Mouse (Mus musculus) embryonic facial prominence, embryonic 12.5 days (tissue): ENCODE measurements around the gene Slc51a. TPM values are rescaled to one million over a fixed set of nuclear protein-coding genes. Genes with fewer than 3 reads are reported as not detected.
"Not testable (repeated sequence)": the region's sequence is repeated elsewhere in the genome, so short reads cannot be mapped to it uniquely, and the experiment has no call there.

Experiments used
- ATAC-seq: fragments of 200-750 bp; cut with Nextera tagmentation; 2 replicates; pipeline ENCODE4 v1.8.0; 2017; ENCODE audit not compliant: insufficient number of reproducible peaks, insufficient read depth, low FRiP score, low TSS enrichment
- H3K27ac ChIP-seq: fragments of 300-500 bp; sonication (generic); 2 replicates; pipeline ENCODE4 v1.5.1; 2016; ENCODE audit warnings: mild to moderate bottlenecking
- H3K27me3 ChIP-seq: fragments of 300-500 bp; sonication (generic); 2 replicates; pipeline ENCODE4 v1.6.1; 2016; ENCODE audit warnings: mild to moderate bottlenecking, moderate library complexity
- H3K36me3 ChIP-seq: fragments of 300-500 bp; sonication (generic); 2 replicates; pipeline ENCODE4 v1.6.1; 2016; ENCODE audit warnings: mild to moderate bottlenecking
- H3K4me1 ChIP-seq: fragments of 300-500 bp; sonication (generic); 2 replicates; pipeline ENCODE4 v1.6.1; 2016
- H3K4me2 ChIP-seq: fragments of 300-500 bp; sonication (generic); replicated peaks from 2 replicates; pipeline ENCODE4 v1.6.1; 2016; ENCODE audit warnings: mild to moderate bottlenecking, moderate library complexity
- H3K4me3 ChIP-seq: fragments of 300-500 bp; sonication (generic); 2 replicates; pipeline ENCODE4 v1.5.1; 2016; ENCODE audit warnings: mild to moderate bottlenecking
- H3K9ac ChIP-seq: fragments of 300-500 bp; sonication (generic); 2 replicates; pipeline ENCODE4 v1.6.1; 2016; ENCODE audit warnings: mild to moderate bottlenecking, moderate library complexity
- H3K9me3 ChIP-seq: fragments of 300-500 bp; sonication (generic); 2 replicates; pipeline ENCODE4 v1.6.1; 2016; ENCODE audit warnings: mild to moderate bottlenecking, moderate library complexity
- WGBS: fragments of 180-500 bp; shearing (Covaris S2); methylation state at CpG from one replicate; pipeline ENCODE4 v1.1.7; 2016; 5-methylcytosine and 5-hydroxymethylcytosine counted together
- polyA plus RNA-seq: library from polyadenylated mRNA; unstranded; fragments of >200 nt; fragmentation: Nextera tagmentation; extraction: Ambion mirVana; gene quantifications from 2 replicates; pipeline ENCODE4 v1.2.1, GENCODE M21; 2016

Slc51a gene
- polyA plus RNA-seq, 1 experiment from 2014 or later, result 0.33 TPM

DNA sequence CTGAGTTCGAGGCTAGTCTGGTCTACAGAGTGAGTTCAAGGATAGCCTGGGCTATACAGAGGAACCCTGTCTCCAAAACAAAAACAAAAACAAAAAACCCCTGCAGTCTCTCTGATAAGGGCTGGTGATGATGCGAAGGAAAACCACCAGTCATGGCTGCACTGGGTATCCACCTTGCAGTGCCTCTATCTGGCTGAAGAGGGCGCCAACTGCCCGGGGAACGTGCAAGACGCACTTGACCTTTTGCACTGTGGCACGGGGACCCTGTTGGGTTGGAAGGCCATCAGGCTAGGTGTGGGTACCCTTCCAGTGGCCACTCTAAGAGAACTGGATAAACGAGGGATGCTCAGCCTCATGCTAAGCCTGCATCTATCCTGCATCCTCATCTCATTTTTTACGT is 19.7 kb upstream of the Slc51a start:
- H3K4me2 ChIP-seq, result no peak overlapping the region
- no peak for ATAC-seq
- H3K27me3 ChIP-seq, result peaks cover 4% of the 10 kb centered on the region; the same call in 1 of the 2 replicates
- H3K4me1 ChIP-seq, result peaks cover 3% of the 10 kb centered on the region; the same call in 1 of the 2 replicates
- no peak overlapping the region for H3K9ac ChIP-seq
- 20% methylated on average over 9 of the region's 9 CpGs for WGBS
- no peaks in the 10 kb centered on the region for H3K36me3 ChIP-seq
- no peak overlapping the region for H3K27ac ChIP-seq
- no peak overlapping the region for H3K4me3 ChIP-seq
- H3K9me3 ChIP-seq, result no peaks in the 10 kb centered on the region

DNA sequence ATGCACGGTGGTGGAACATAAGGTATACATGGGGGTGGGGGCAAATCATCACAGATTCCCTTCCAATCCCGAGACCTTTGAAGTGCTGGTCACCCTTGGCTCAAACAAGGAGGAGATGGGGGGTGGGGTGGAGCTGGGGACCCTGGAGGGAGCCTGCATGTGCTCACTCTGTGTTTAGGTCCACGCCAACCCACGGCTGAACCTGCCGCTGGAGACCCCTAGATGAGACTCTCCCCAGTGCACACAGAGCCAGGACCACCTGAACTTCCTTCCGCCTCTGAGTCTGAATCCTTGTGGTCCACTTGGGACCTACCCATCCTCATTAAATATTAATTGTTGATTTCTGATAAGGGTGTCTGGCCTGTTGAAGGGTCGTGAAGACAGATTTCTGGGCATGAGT is 19.2 kb upstream of the Slc51a start:
- no peak overlapping the region for H3K9ac ChIP-seq
- H3K4me1 ChIP-seq, result peaks cover 3% of the 10 kb centered on the region; the same call in 1 of the 2 replicates
- H3K36me3 ChIP-seq, result no peaks in the 10 kb centered on the region
- H3K27me3 ChIP-seq, result peaks cover 4% of the 10 kb centered on the region; the same call in 1 of the 2 replicates
- no peak overlapping the region for H3K4me2 ChIP-seq
- WGBS, result 80% methylated on average over 7 of the region's 7 CpGs
- no peak overlapping the region for H3K4me3 ChIP-seq
- no peak overlapping the region for H3K27ac ChIP-seq
- no peak for ATAC-seq
- no peaks in the 10 kb centered on the region for H3K9me3 ChIP-seq

DNA sequence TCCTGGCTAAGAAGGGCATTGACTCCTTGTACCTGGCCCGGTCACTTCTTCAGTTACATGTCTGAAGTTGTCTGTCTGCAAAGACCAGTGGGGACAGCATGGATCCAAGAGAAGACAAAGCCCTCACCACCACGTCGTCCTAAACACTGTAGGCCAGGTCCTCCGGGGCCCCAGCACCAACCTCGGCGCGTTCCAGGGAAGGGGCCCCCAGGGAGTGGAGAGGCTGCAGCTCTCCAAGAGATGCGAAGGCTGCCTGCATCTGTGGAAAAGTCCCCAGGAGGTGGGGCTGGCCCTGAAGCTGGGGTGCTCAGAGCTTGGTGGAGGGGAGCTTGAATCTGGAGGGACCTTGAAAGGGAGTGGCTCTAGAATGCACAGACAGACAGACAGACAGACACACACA is 18.6 kb upstream of the Slc51a start:
- Histone ChIP-seq H3K27me3 (peaks cover 4% of the 10 kb centered on the region; the same call in 1 of the 2 replicates), H3K4me1 (peaks cover 3% of the 10 kb centered on the region; the same call in 1 of the 2 replicates), H3K9me3 (no peaks in the 10 kb centered on the region), H3K36me3 (no peaks in the 10 kb centered on the region), H3K4me3 (no peak overlapping the region), H3K27ac (no peak overlapping the region), H3K9ac (no peak overlapping the region), H3K4me2 (no peak overlapping the region)
- 77% methylated on average over 8 of the region's 8 CpGs for WGBS
- no peak for ATAC-seq

- H3K4me3 ChIP-seq, result no peak overlapping the region
- ATAC-seq, result no peak
- no peak overlapping the region for H3K27ac ChIP-seq
- no peaks in the 10 kb centered on the region for H3K4me1 ChIP-seq
- H3K27me3 ChIP-seq, result peaks cover 4% of the 10 kb centered on the region; the same call in 1 of the 2 replicates
- WGBS, result 78% methylated on average over 6 of the region's 6 CpGs
- H3K9me3 ChIP-seq, result no peaks in the 10 kb centered on the region
- H3K36me3 ChIP-seq, result no peaks in the 10 kb centered on the region
- no peak overlapping the region for H3K4me2 ChIP-seq
- no peak overlapping the region for H3K9ac ChIP-seq
Measured at GRCm38 (mm10) chr16:32503633-32504032, 16.0 kb upstream of the Slc51a start.

DNA sequence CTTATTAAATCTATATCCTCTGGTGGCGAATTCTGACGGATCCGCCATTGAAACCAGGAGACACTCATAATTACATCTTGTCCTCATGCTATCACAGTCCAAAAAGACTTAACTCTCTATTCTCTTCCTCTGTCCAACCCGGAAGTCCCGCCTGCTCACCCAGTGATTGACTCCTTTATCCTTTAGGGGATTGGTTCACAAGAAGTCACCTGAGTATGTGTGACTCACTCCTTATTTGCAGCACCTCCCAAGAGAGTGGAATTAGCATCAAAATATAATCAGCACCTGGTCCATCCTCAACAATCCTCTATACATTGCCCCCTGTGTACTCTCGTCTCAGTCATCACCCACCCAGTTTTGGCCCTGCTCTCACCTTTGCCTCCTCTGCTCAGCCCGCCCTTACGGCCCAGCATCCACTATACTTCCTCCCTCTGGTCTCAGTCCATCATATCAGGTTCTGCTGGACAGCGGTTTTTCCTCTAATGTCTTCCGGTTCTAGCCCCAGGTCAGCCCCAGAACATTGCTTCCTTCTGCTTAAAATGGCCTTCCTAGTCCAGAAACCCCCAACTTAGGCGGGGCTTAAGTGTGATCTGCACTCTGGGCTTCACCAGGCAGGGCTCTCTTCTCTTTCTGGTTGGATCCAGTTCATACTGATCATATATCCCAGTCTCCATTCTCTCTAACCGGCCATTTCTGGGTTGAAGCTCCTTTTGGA is 15.1 kb upstream of the Slc51a start:
- Histone ChIP-seq H3K27ac (no peak overlapping the region), H3K4me3 (no peak overlapping the region), H3K36me3 (no peaks in the 10 kb centered on the region), H3K4me2 (no peak overlapping the region), H3K27me3 (peaks cover 4% of the 10 kb centered on the region; the same call in 1 of the 2 replicates), H3K9me3 (no peaks in the 10 kb centered on the region), H3K9ac (no peak overlapping the region), H3K4me1 (no peaks in the 10 kb centered on the region)
- no peak for ATAC-seq
- WGBS, result 83% methylated on average over 12 of the region's 12 CpGs

DNA sequence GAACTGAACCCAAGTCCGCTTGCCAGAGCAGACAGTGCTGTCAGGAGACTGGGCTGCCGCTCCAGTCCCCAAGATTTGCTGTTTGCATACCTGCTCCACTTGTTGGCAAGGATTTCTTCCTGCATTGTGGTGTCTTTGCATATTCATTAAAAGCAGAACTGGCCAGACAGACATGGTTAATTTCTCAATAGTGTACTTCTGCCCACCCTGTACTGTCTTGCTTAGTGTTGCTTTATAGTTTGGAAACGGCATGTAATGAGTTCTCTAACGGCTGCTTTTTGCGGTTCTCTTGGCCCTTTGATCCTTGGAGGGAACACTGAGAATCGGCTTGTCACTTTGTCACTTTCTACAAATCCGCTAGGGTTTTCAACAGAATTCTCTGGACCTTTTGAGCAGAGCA is 13.8 kb upstream of the Slc51a start:
- Histone ChIP-seq H3K4me3 (no peak overlapping the region), H3K4me2 (no peak overlapping the region), H3K9me3 (no peaks in the 10 kb centered on the region), H3K27ac (no peak overlapping the region), H3K9ac (no peak overlapping the region), H3K27me3 (peaks cover 4% of the 10 kb centered on the region; the same call in 1 of the 2 replicates), H3K36me3 (no peaks in the 10 kb centered on the region), H3K4me1 (no peaks in the 10 kb centered on the region)
- ATAC-seq, result no peak
- WGBS, result 74% methylated on average over 7 of the region's 7 CpGs

DNA sequence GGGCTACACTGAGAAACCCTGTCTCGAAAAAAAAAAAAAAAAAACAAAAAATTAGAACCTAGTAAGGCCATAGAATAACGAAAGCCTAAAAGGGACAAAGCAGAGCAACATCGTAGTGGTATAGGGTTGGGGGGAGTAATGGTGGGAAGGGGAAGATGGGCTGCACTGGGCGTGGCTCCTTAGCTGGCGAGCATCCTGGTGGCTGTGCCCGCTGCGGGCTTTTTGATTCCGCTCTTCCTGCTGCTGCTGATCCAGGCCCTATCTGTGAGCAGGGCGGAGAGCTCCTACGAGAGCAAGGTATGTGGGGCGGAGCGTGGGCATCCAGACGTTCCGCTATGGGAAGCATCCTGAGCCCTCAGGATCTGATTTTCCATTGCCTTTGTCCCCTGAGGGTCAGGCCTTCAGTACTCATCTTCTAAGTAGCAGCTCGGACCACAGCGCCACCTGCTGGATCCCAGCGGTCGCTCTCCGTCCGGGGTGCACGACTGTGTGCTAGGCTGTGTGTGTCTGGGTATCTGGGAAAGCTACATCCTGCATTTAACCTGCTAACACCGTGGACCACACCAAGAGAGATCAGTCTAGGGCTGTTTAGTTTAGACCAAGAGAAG is 11.9 kb upstream of the Slc51a start:
- Histone ChIP-seq H3K9me3 (no peaks in the 10 kb centered on the region), H3K27ac (no peak overlapping the region), H3K4me1 (peaks cover 5% of the 10 kb centered on the region; the same call in 1 of the 2 replicates), H3K36me3 (no peaks in the 10 kb centered on the region), H3K9ac (0 out of 2 replicates have a peak overlapping the region, but pooled peaks have one; percentile 36), H3K4me3 (peak overlapping the region; percentile 33), H3K4me2 (peak overlapping the region; percentile 58), H3K27me3 (no peaks in the 10 kb centered on the region; the same call in 1 of the 2 replicates)
- peak; percentile 64; the same call in 1 of the 2 replicates for ATAC-seq
- 9% methylated on average over 22 of the region's 22 CpGs for WGBS

DNA sequence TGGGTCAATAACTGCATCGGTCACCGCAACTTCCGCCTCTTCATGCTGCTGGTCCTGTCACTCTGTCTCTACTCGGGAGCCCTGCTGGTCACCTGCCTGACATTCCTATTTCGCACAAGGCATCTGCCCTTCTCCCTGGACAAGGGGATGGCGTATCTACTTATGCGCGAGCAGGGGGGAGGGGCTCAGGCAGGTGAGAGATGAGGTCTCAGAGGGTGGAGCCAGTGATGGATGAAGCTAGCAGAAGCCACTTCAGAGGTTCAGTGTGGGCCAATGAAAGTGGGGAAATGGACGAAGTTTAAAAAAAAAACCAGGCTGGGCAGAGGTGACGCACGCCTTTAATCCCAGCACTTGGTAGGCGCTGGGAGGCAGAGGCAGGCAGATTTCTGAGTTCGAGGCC is 11.3 kb upstream of the Slc51a start:
- Histone ChIP-seq H3K27ac (no peak overlapping the region), H3K9ac (no peak overlapping the region), H3K4me1 (peaks cover 5% of the 10 kb centered on the region; the same call in 1 of the 2 replicates), H3K4me3 (no peak overlapping the region), H3K36me3 (no peaks in the 10 kb centered on the region), H3K27me3 (no peaks in the 10 kb centered on the region; the same call in 1 of the 2 replicates), H3K4me2 (no peak overlapping the region; the same call in 1 of the 2 replicates), H3K9me3 (no peaks in the 10 kb centered on the region)
- no peak for ATAC-seq
- WGBS, result 60% methylated on average over 13 of the region's 13 CpGs

DNA sequence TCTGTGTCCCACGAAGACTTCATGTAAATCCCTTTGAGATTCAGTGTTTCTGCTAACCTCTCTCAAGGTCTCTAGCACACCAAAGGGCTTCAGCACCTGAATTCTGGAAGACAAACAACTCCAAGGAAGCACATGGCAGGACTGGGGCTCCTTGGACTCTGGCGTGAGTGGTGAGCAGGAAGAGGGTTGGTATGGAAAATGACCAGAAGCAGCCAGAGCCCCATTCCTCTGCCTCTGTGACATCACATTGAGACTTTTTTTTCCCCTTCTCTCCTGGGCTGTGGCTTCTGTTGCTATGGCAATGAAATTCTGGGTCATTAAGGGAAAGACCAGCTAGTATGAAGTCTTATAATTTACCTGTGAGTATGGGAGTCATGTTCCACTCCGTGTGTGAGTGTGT is 8.3 kb upstream of the Slc51a start, which contains the start of gene Zdhhc19:
Zdhhc19 (plus strand) TSS at position 301 of the 400 bp plus-strand sequence.
- no peaks in the 10 kb centered on the region for H3K36me3 ChIP-seq
- 68% methylated on average over 3 of the region's 3 CpGs for WGBS

GRCm38 (mm10) chr16:32494371-32494770 is 6.7 kb upstream of the Slc51a start:
- H3K36me3 ChIP-seq, H3K27ac ChIP-seq, ATAC-seq, H3K9me3 ChIP-seq, H3K9ac ChIP-seq, H3K4me2 ChIP-seq, H3K4me3 ChIP-seq, H3K4me1 ChIP-seq, H3K27me3 ChIP-seq: not testable (repeated sequence)
- WGBS, result 69% methylated on average over 6 of the region's 6 CpGs

More for the DNA sequence above, 8.3 kb upstream of the Slc51a start, which contains the start of gene Zdhhc19:
- no peaks in the 10 kb centered on the region for H3K9me3 ChIP-seq
- H3K27ac ChIP-seq, result no peak within 1 kb of the TSS
- H3K27me3 ChIP-seq, result no peaks in the 10 kb centered on the region
- no peak within 1 kb of the TSS for H3K4me2 ChIP-seq
- no peak within 1 kb of the TSS for H3K4me3 ChIP-seq
- peaks cover 5% of the 10 kb centered on the region; the same call in 1 of the 2 replicates for H3K4me1 ChIP-seq
- H3K9ac ChIP-seq, result no peak within 1 kb of the TSS
- no peak for ATAC-seq

- Histone ChIP-seq H3K4me3 (no peak overlapping the region), H3K4me1 (peaks cover 12% of the 10 kb centered on the region; the same call in 1 of the 2 replicates), H3K27ac (no peak overlapping the region), H3K9ac (no peak overlapping the region), H3K27me3 (no peaks in the 10 kb centered on the region), H3K4me2 (no peak overlapping the region), H3K9me3 (no peaks in the 10 kb centered on the region), H3K36me3 (no peaks in the 10 kb centered on the region)
- 95% methylated on average over 3 of the region's 3 CpGs for WGBS
- no peak for ATAC-seq
Measured at GRCm38 (mm10) chr16:32488939-32489338, 1.3 kb upstream of the Slc51a start.

DNA sequence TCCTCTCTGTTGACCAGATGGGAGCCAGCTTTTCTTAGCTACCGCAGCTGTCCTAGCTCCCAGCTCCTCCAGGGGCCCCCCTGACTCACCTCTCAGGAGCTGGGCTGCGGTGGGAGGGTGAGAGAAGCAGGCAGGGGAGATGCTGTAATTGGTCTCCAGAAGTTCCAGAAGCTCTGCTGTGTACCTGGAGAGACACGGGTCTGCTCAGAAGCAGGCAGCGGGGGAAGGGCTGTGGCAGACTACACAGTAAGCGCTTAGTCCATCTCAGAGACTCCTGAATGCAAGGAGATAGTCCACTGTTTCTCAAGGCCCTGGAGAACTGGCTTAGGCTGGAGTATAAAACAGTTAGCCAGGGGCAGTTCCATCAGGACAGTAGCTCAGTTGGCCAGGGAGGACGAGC is 1.6 kb downstream of the Slc51a start:
- Histone ChIP-seq H3K4me3 (no peak overlapping the region), H3K27ac (no peak overlapping the region), H3K4me1 (peaks cover 12% of the 10 kb centered on the region; the same call in 1 of the 2 replicates), H3K9ac (no peak overlapping the region), H3K9me3 (no peaks in the 10 kb centered on the region), H3K4me2 (no peak overlapping the region), H3K27me3 (no peaks in the 10 kb centered on the region), H3K36me3 (no peaks in the 10 kb centered on the region)
- 78% methylated on average over 6 of the region's 6 CpGs for WGBS
- no peak for ATAC-seq
